Comparison of ENCODE assay signal across 9 mouse cellular contexts in genomic region chr9:63142335-63143036, GRCm38 (mm10). TPM values are rescaled to one million over a fixed set of nuclear protein-coding genes. Genes with fewer than 3 reads are reported as not detected.
A peak's percentile ranks its signal among the peaks of the same experiment; 100 is the strongest.
DNase-seq lines count a peak whose midpoint lies in the region; ATAC-seq lines count a peak whose summit lies in the region.
"Had no signal": no experiment of that assay in that cellular context is flagged by ENCODE, and none has a peak within 500 bp of the region (broad histone marks: within the 10 kb centered on the region; RNA-seq: fewer than 3 reads in every experiment).

No protein-coding gene starts in this region.

- H3K36me3 ChIP-seq in lung, embryonic 15.5 days, result no peaks in the 10 kb centered on the region
- no peaks in the 10 kb centered on the region for H3K36me3 ChIP-seq in hindbrain, embryonic 15.5 days

- H3K4me2 ChIP-seq in lung, embryonic 15.5 days, result peak overlapping the region; percentile 21; the same call in 1 of the 2 replicates
- peak overlapping the region; percentile 66 for H3K4me2 ChIP-seq in hindbrain, embryonic 15.5 days

- ATAC-seq in lung, embryonic 15.5 days (ENCODE audit: borderline replicate concordance, extremely low read depth, low FRiP score, low TSS enrichment), result no peak
- ATAC-seq in hindbrain, embryonic 15.5 days (ENCODE audit: low FRiP score, low read depth), result no peak

- H3K9ac ChIP-seq in lung, embryonic 15.5 days, result no peak overlapping the region
- peak overlapping the region; percentile 1 for H3K9ac ChIP-seq in hindbrain, embryonic 15.5 days

- no peak overlapping the region for H3K27ac ChIP-seq in lung, embryonic 15.5 days
- peak overlapping the region; percentile 72 for H3K27ac ChIP-seq in hindbrain, embryonic 15.5 days (replicated peaks)

- peaks cover 64% of the 10 kb centered on the region for H3K4me1 ChIP-seq in lung, embryonic 15.5 days
- peaks cover 55% of the 10 kb centered on the region for H3K4me1 ChIP-seq in hindbrain, embryonic 15.5 days (replicated peaks)

- H3K9me3 ChIP-seq in lung, embryonic 15.5 days, result no peaks in the 10 kb centered on the region
- H3K9me3 ChIP-seq in hindbrain, embryonic 15.5 days, result no peaks in the 10 kb centered on the region

- peak overlapping the region; percentile 5; the same call in 1 of the 2 replicates for H3K4me3 ChIP-seq in lung, embryonic 15.5 days
- H3K4me3 ChIP-seq in hindbrain, embryonic 15.5 days, result peak overlapping the region; percentile 44

- peaks cover 100% of the 10 kb centered on the region for H3K27me3 ChIP-seq in lung, embryonic 15.5 days
- peaks cover 80% of the 10 kb centered on the region for H3K27me3 ChIP-seq in hindbrain, embryonic 15.5 days

- WGBS in lung, embryonic 15.5 days, result 2% methylated on average over 42 of the region's 42 CpGs
- WGBS in hindbrain, embryonic 15.5 days, result 1% methylated on average over 42 of the region's 42 CpGs

- peak; percentile 43 to 44 for DNase-seq in cerebellum, postnatal 10 days
- DNase-seq in cerebellum, adult 9-10 months, result no peak
- DNase-seq in lung, postnatal 25 days (ENCODE audit: low spot score), result no peak
- peak; percentile 58 for DNase-seq in neural tube, embryonic 10.5 days (ENCODE audit: extremely low spot score, low spot score)
- no peak for DNase-seq in frontal cortex, postnatal 36 days (ENCODE audit: low spot score in 2 of 2)
- no peak for DNase-seq in natural killer cell, adult 2 months (ENCODE audit: low spot score in 2 of 2)
- DNase-seq: lung, adult 18-20 months had no signal

RNA-seq across cellular contexts. Expression of gene Skor1, which starts 6.3 kb away (rescaled TPM):
- not detected in 2 replicates for polyA plus RNA-seq in lung, embryonic 15.5 days (2015; fragmentation: Nextera tagmentation; extraction: Ambion mirVana)
- polyA plus RNA-seq in hindbrain, embryonic 15.5 days (2015; fragmentation: Nextera tagmentation; extraction: Ambion mirVana), result 15.0 and 20.5 TPM in 2 replicates

Comparison
In these comparisons a context has a peak if more than half of its experiments do, and no peak if none do; other contexts are left out.
1. DNase-seq: peak in cerebellum, postnatal 10 days (2 of 2) and neural tube, embryonic 10.5 days (single experiment); none in cerebellum, adult 9-10 months (single experiment), lung, postnatal 25 days (single experiment), frontal cortex, postnatal 36 days (0 of 2) and natural killer cell, adult 2 months (0 of 2).
2. RNA of gene Skor1, which starts 6.3 kb away (polyA plus RNA-seq): 15.0 to 20.5 TPM in hindbrain, embryonic 15.5 days; not detected in lung, embryonic 15.5 days; every median in the first group is over 10 times any median in the second.